Mouse (Mus musculus) thymus, adult 2 months (tissue): ENCODE results near the gene Fam126a. TPM values are rescaled to one million over a fixed set of nuclear protein-coding genes. Genes with fewer than 3 reads are reported as not detected.
"Not testable (repeated sequence)": the region's sequence is repeated elsewhere in the genome, so short reads cannot be mapped to it uniquely, and the experiment has no call there.

ENCODE experiments used
- DNase-seq: peaks from one replicate; pipeline ENCODE4 v3.0.0; 2021
- H3K27ac ChIP-seq: fragments of 200-500 bp; 2 replicates; pipeline ENCODE4 v1.5.1; 2012; ENCODE audit warnings: low read length, control low read depth; ENCODE audit not compliant: control insufficient read depth, insufficient read depth
- H3K27me3 ChIP-seq: fragments of 200-500 bp; 2 replicates; pipeline ENCODE4 v1.6.1; 2012; ENCODE audit warnings: mild to moderate bottlenecking, low read length, moderate library complexity, mixed read lengths; ENCODE audit not compliant: control insufficient read depth, insufficient read depth
- H3K36me3 ChIP-seq: fragments of 200-500 bp; 2 replicates; pipeline ENCODE4 v1.6.1; 2012; ENCODE audit warnings: mild to moderate bottlenecking, low read length, moderate library complexity; ENCODE audit not compliant: control insufficient read depth, insufficient read depth
- H3K4me1 ChIP-seq: fragments of 200-500 bp; replicated peaks from 2 replicates; pipeline ENCODE4 v1.6.1; 2012; ENCODE audit warnings: low read length; ENCODE audit not compliant: control insufficient read depth, insufficient read depth
- H3K4me3 ChIP-seq: fragments of 200-500 bp; 2 replicates; pipeline ENCODE4 v1.5.1; 2012; ENCODE audit warnings: mild to moderate bottlenecking, low read length, control low read depth, moderate library complexity; ENCODE audit not compliant: control insufficient read depth, insufficient read depth
- CTCF ChIP-seq: fragments of 200-500 bp; IDR thresholded peaks from 2 replicates; pipeline ENCODE4 v1.5.1; 2012; ENCODE audit warnings: mild to moderate bottlenecking, control low read depth, low read length, moderate library complexity, borderline replicate concordance; ENCODE audit not compliant: control insufficient read depth, poor library complexity, insufficient read depth; ENCODE audit errors: extremely low read depth
- POLR2A ChIP-seq: fragments of 200-500 bp; IDR thresholded peaks from 2 replicates; pipeline ENCODE4 v1.6.1; 2012; ENCODE audit warnings: mild to moderate bottlenecking, low read length, control low read depth, moderate library complexity; ENCODE audit not compliant: control insufficient read depth, poor library complexity, insufficient read depth; ENCODE audit errors: extremely low read depth
- WGBS: fragments of 180-500 bp; shearing (Covaris S2); methylation state at CpG from one replicate; pipeline ENCODE4 v1.1.7; 2018; 5-methylcytosine and 5-hydroxymethylcytosine counted together
- polyA plus RNA-seq: library from polyadenylated mRNA; depleted of rRNA; stranded (reverse); fragments of >200 nt; gene quantifications from 2 replicates; pipeline ENCODE4 v1.2.3, GENCODE M21; 2012; rRNA removed

The Fam126a gene
- polyA plus RNA-seq, 1 experiment = 4.8 TPM

GRCm38 (mm10) chr5:23887111-23887510, 143.4 kb downstream of the Fam126a start:
- WGBS = 57% methylated on average over 3 of the region's 3 CpGs
- DNase-seq = no peak
- Histone ChIP-seq H3K4me1 (no peaks in the 10 kb centered on the region), H3K27me3 (no peaks in the 10 kb centered on the region), H3K4me3 (no peak overlapping the region), H3K36me3 (no peaks in the 10 kb centered on the region), H3K27ac (no peak overlapping the region)
- TF ChIP-seq CTCF (no peak), POLR2A (no peak)

GRCm38 (mm10) chr5:23874457-23874856, 156.0 kb downstream of the Fam126a start:
- H3K4me3 ChIP-seq = no peak overlapping the region
- no peaks in the 10 kb centered on the region for H3K27me3 ChIP-seq
- H3K27ac ChIP-seq = no peak overlapping the region
- DNase-seq = no peak
- WGBS = 28% methylated on average over 5 of the region's 5 CpGs
- TF ChIP-seq CTCF = no peak
- TF ChIP-seq POLR2A = no peak
- H3K36me3 ChIP-seq = no peaks in the 10 kb centered on the region
- H3K4me1 ChIP-seq = no peaks in the 10 kb centered on the region

GRCm38 (mm10) chr5:23872586-23872985, 157.9 kb downstream of the Fam126a start:
- H3K4me1 ChIP-seq = no peaks in the 10 kb centered on the region
- no peak for DNase-seq
- H3K36me3 ChIP-seq = no peaks in the 10 kb centered on the region
- TF ChIP-seq POLR2A (no peak), CTCF (no peak)
- 76% methylated on average over 6 of the region's 6 CpGs for whole genome bisulfite sequencing
- H3K4me3 ChIP-seq = no peak overlapping the region
- no peak overlapping the region for H3K27ac ChIP-seq
- no peaks in the 10 kb centered on the region for H3K27me3 ChIP-seq

- H3K36me3 ChIP-seq, H3K4me3 ChIP-seq, DNase-seq, H3K27me3 ChIP-seq, H3K4me1 ChIP-seq, H3K27ac ChIP-seq: not testable (repeated sequence)
- 88% methylated on average over 2 of the region's 2 CpGs for WGBS
These were observed 159.2 kb downstream of the Fam126a start for GRCm38 (mm10) chr5:23871323-23871722.

GRCm38 (mm10) chr5:23865941-23866340, 164.5 kb downstream of the Fam126a start:
- no peaks in the 10 kb centered on the region for H3K4me1 ChIP-seq
- no peaks in the 10 kb centered on the region for H3K36me3 ChIP-seq
- no peak overlapping the region for H3K4me3 ChIP-seq
- 95% methylated on average over 5 of the region's 5 CpGs for WGBS
- TF ChIP-seq POLR2A = no peak
- TF ChIP-seq CTCF = no peak
- no peak overlapping the region for H3K27ac ChIP-seq
- DNase-seq = no peak
- no peaks in the 10 kb centered on the region for H3K27me3 ChIP-seq

Other genes starting within 250 kb of the Fam126a start
- gene Pus7, start 247.0 kb downstream of the Fam126a start, polyA plus RNA-seq = 4.7 and 4.9 TPM in 2 replicates
- gene Rint1, start 243.0 kb downstream of the Fam126a start, polyA plus RNA-seq = 12.8 and 15.0 TPM in 2 replicates
- gene Tomm7, start 186.5 kb downstream of the Fam126a start, polyA plus RNA-seq = 35.5 and 43.3 TPM in 2 replicates
- gene Klhl7, start 69.9 kb upstream of the Fam126a start, polyA plus RNA-seq = 2.0 and 2.7 TPM in 2 replicates
- 6.0 and 7.1 TPM in 2 replicates for gene Nupl2, start 134.3 kb upstream of the Fam126a start, polyA plus RNA-seq